10 mouse cellular contexts compared by ENCODE assay signal in the genomic region with DNA sequence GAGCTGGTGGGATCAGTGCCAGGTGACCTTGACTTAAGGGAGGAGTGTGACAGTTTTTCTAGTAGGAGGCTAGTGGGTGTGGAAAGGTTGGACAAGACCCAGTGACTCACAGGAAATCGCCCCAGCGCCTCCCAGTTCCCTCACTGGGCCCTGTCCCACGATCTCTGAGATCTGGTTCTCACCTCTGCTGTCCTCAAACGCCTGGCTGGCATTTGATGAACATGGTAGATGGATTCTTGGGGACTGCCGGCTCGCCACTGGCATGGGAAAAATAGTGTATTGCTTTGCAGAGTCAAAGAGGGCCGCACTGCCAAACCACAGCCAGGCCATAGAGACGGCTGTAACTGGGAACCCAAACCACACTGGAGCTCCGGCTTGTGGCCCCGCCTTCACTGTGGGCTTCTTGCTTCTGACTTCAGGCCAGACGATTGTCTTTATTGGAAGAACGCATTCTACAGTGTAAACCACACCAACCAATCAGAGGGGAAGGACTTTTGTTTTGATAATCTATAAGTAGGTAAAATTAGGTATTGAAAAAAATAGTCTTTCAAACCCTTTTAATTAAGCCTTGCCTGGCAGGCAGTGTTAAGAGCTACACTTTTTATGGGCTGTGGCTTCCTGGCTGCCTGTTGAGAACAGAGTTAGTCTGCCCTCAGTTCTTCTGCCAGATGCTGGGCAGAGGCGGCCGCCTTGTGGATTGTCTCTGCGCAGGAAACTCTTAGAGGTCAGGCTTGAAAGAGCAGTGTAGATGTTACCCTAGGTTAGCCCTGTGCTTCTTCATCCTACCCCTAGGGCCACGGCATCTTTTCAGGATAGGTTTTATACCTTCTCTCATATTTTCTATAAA. TPM values are rescaled to one million over a fixed set of nuclear protein-coding genes. Genes with fewer than 3 reads are reported as not detected.
DNase-seq lines count a peak whose midpoint lies in the region; ATAC-seq and TF ChIP-seq lines count a peak whose summit lies in the region.
"Had no signal": no experiment of that assay in that cellular context is flagged by ENCODE, and none has a peak within 500 bp of the region (broad histone marks: within the 10 kb centered on the region; RNA-seq: fewer than 3 reads in every experiment).

No protein-coding gene starts in this region.

- ATAC-seq in kidney, postnatal 0 days (replicated peaks; ENCODE audit: low FRiP score, low read depth) = no peak
- peak; percentile 72 for ATAC-seq in inflammation-experienced regulatory T-cells, adult 6 months
- no peak for ATAC-seq in liver, postnatal 0 days
- ATAC-seq: liver, embryonic 12.5 days had no signal

- no peak for TF ChIP-seq CTCF in kidney, postnatal 0 days (IDR thresholded peaks at IDR 0.05; ENCODE audit: low read depth)
- no peak for TF ChIP-seq CTCF in liver, postnatal 0 days (IDR thresholded peaks at IDR 0.05; ENCODE audit: low read depth)

- no peak for TF ChIP-seq EP300 in liver, postnatal 0 days (IDR thresholded peaks at IDR 0.05; ENCODE audit: low read depth)

- H3K27ac ChIP-seq in kidney, postnatal 0 days = no peak overlapping the region
- no peak overlapping the region for H3K27ac ChIP-seq in liver, postnatal 0 days (ENCODE audit: low read depth)
- H3K27ac ChIP-seq: forebrain, embryonic 10.5 days; liver, embryonic 12.5 days had no signal

- no peaks in the 10 kb centered on the region for H3K27me3 ChIP-seq in kidney, postnatal 0 days (ENCODE audit: insufficient read depth, low read length)
- H3K27me3 ChIP-seq in liver, postnatal 0 days (ENCODE audit: insufficient read depth, low read length) = no peaks in the 10 kb centered on the region
- H3K27me3 ChIP-seq: liver, embryonic 12.5 days had no signal

- WGBS in kidney, postnatal 0 days = 66% methylated on average over 16 of the region's 16 CpGs
- 52% methylated on average over 16 of the region's 16 CpGs for WGBS in liver, postnatal 0 days (ENCODE audit: insufficient replicate concordance)

- H3K36me3 ChIP-seq in kidney, postnatal 0 days (ENCODE audit: insufficient read depth, low read length) = no peaks in the 10 kb centered on the region
- no peaks in the 10 kb centered on the region for H3K36me3 ChIP-seq in liver, postnatal 0 days (replicated peaks; ENCODE audit: insufficient read depth, low read length)
- H3K36me3 ChIP-seq: forebrain, embryonic 10.5 days; liver, embryonic 12.5 days had no signal

- DNase-seq in kidney, postnatal 0 days (ENCODE audit: low spot score) = peak; percentile 18
- no peak for DNase-seq in kidney, adult 11 months
- peak; percentile 21 for DNase-seq in NIH3T3 (ENCODE audit: low read depth)
- peak; percentile 25 for DNase-seq in testis, postnatal 14 days (ENCODE audit: low spot score)
- no peak for DNase-seq in liver, postnatal 0 days
- no peak for DNase-seq in embryo, embryonic 11 days
- DNase-seq in cerebellum, adult 11 months = no peak

- H3K4me1 ChIP-seq in kidney, postnatal 0 days (replicated peaks; ENCODE audit: insufficient read depth, low read length) = no peaks in the 10 kb centered on the region
- H3K4me1 ChIP-seq in liver, postnatal 0 days (ENCODE audit: insufficient read depth) = no peaks in the 10 kb centered on the region
- H3K4me1 ChIP-seq: forebrain, embryonic 10.5 days; liver, embryonic 12.5 days had no signal

- H3K9me3 ChIP-seq in kidney, postnatal 0 days (replicated peaks; ENCODE audit: low read length) = no peaks in the 10 kb centered on the region
- H3K9me3 ChIP-seq in liver, postnatal 0 days (ENCODE audit: low read length) = no peaks in the 10 kb centered on the region
- H3K9me3 ChIP-seq: forebrain, embryonic 10.5 days; liver, embryonic 12.5 days had no signal

- H3K4me3 ChIP-seq in kidney, postnatal 0 days (replicated peaks; ENCODE audit: low read depth, low read length) = no peak overlapping the region
- no peak overlapping the region for H3K4me3 ChIP-seq in liver, postnatal 0 days (ENCODE audit: low read depth, low read length)
- H3K4me3 ChIP-seq: forebrain, embryonic 10.5 days; liver, embryonic 12.5 days had no signal

- no peak overlapping the region for H3K4me2 ChIP-seq in kidney, postnatal 0 days (ENCODE audit: low read length)
- H3K4me2 ChIP-seq in liver, postnatal 0 days (ENCODE audit: low read depth, low read length) = no peak overlapping the region
- H3K4me2 ChIP-seq: liver, embryonic 12.5 days had no signal

- H3K9ac ChIP-seq in kidney, postnatal 0 days (ENCODE audit: low read depth, low read length) = no peak overlapping the region
- no peak overlapping the region for H3K9ac ChIP-seq in liver, postnatal 0 days (replicated peaks)
- H3K9ac ChIP-seq: liver, embryonic 12.5 days had no signal

RNA-seq across cellular contexts. Expression of gene Slc35f2, which starts 15.4 kb away (rescaled TPM):
- 27.6 and 29.0 TPM in 2 replicates for polyA plus RNA-seq in kidney, postnatal 0 days (2015; fragmentation: Nextera tagmentation; extraction: Ambion mirVana)
- 10 to 100 TPM in 2 of 3 experiments, 1 to 10 TPM in 1; 8.5 to 11.0 (median 10.6) TPM for polyA plus RNA-seq in inflammation-experienced regulatory T-cells, adult 6 months (2017; shearing (Covaris generic))
- 0.14 and 0.22 TPM in 2 replicates for polyA plus RNA-seq in liver, postnatal 0 days (2015; fragmentation: Nextera tagmentation; extraction: Ambion mirVana)

Comparison
In these comparisons a context has a peak if more than half of its experiments do, and no peak if none do; other contexts are left out.
1. DNase-seq: peak in kidney, postnatal 0 days (single experiment), NIH3T3 (single experiment) and testis, postnatal 14 days (single experiment); none in kidney, adult 11 months (single experiment), liver, postnatal 0 days (single experiment), embryo, embryonic 11 days (single experiment) and cerebellum, adult 11 months (single experiment).